Mouse (Mus musculus) thymus, adult 2 months (tissue): ENCODE measurements at regions not wholly inside any gene's neighbourhood (a gene's known extent, or its start where the extent isn't known, plus 50 kb on each side); places are given as distances from the start of the nearest gene placed in this dataset.
A peak's percentile ranks its signal among the peaks of the same experiment; 100 is the strongest.

Experiments used
- DNase-seq: peaks from one replicate; pipeline ENCODE4 v3.0.0; 2021
- H3K27ac ChIP-seq: fragments of 200-500 bp; 2 replicates; pipeline ENCODE4 v1.5.1; 2012; ENCODE audit warnings: low read length, control low read depth; ENCODE audit not compliant: control insufficient read depth, insufficient read depth
- H3K27me3 ChIP-seq: fragments of 200-500 bp; 2 replicates; pipeline ENCODE4 v1.6.1; 2012; ENCODE audit warnings: mild to moderate bottlenecking, low read length, moderate library complexity, mixed read lengths; ENCODE audit not compliant: control insufficient read depth, insufficient read depth
- H3K36me3 ChIP-seq: fragments of 200-500 bp; 2 replicates; pipeline ENCODE4 v1.6.1; 2012; ENCODE audit warnings: mild to moderate bottlenecking, low read length, moderate library complexity; ENCODE audit not compliant: control insufficient read depth, insufficient read depth
- H3K4me1 ChIP-seq: fragments of 200-500 bp; replicated peaks from 2 replicates; pipeline ENCODE4 v1.6.1; 2012; ENCODE audit warnings: low read length; ENCODE audit not compliant: control insufficient read depth, insufficient read depth
- H3K4me3 ChIP-seq: fragments of 200-500 bp; 2 replicates; pipeline ENCODE4 v1.5.1; 2012; ENCODE audit warnings: mild to moderate bottlenecking, low read length, control low read depth, moderate library complexity; ENCODE audit not compliant: control insufficient read depth, insufficient read depth
- CTCF ChIP-seq: fragments of 200-500 bp; IDR thresholded peaks from 2 replicates; pipeline ENCODE4 v1.5.1; 2012; ENCODE audit warnings: mild to moderate bottlenecking, control low read depth, low read length, moderate library complexity, borderline replicate concordance; ENCODE audit not compliant: control insufficient read depth, poor library complexity, insufficient read depth; ENCODE audit errors: extremely low read depth
- POLR2A ChIP-seq: fragments of 200-500 bp; IDR thresholded peaks from 2 replicates; pipeline ENCODE4 v1.6.1; 2012; ENCODE audit warnings: mild to moderate bottlenecking, low read length, control low read depth, moderate library complexity; ENCODE audit not compliant: control insufficient read depth, poor library complexity, insufficient read depth; ENCODE audit errors: extremely low read depth
- WGBS: fragments of 180-500 bp; shearing (Covaris S2); methylation state at CpG from one replicate; pipeline ENCODE4 v1.1.7; 2018; 5-methylcytosine and 5-hydroxymethylcytosine counted together

DNA sequence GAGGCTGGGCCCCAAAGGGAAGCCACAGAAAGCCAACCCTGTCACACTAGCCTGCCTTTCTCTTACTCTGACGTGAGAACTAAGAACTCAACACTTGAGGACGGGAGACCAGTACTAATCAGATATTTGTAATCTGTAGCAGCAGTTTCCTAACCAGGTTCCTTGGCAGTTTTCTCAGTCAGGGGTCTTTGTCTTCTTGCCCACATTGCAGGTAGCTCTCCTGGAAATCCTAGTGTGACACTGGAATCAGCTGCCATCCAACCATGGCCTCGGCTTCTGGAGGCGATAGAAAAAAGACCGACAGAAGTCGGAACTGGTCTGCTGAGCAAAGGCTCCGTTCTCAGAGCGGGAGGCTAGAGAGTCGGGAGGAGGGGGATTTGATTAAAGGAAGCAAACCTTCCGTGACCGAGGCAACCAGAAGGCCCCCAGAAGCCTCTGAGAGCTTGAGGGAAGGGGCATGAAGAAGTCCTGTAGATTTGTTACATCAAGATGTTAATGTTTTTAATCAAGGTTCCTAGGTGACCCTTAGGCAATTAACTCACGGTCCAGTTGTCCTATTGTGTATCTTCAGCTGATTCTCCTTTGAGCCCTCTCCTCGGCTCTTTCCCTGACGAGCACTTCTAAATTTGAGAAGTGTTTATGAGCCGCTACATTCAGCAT, 284.2 kb downstream of the Ndfip2 start:
- H3K4me3 ChIP-seq = no peak overlapping the region
- H3K27me3 ChIP-seq = no peaks in the 10 kb centered on the region
- TF ChIP-seq POLR2A = no peak
- no peaks in the 10 kb centered on the region for H3K36me3 ChIP-seq
- H3K27ac ChIP-seq = no peak overlapping the region
- H3K4me1 ChIP-seq = no peaks in the 10 kb centered on the region
- DNase-seq = no peak
- whole genome bisulfite sequencing = 59% methylated on average over 15 of the region's 15 CpGs

DNA sequence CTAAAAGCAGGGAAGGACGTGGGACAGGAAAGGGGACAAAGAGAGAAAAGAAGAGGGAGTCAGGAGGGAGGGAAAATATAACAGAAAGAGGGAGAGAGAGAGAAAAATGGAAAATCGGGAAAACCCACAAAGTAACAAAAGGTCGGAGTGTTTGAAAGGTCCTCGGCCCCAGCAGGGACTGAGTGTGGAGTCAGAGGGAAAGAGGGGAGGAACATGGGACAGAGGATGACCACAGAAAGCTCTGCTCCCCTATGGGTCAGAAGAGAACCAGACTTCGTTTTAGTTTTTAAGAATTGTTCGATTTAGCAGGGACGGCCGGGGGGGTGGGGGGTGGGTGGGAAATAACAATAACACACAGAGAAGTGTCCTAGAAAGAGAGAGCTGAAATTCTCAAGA, 283.7 kb downstream of the Ndfip2 start:
- 90% methylated on average over 8 of the region's 8 CpGs for WGBS
- Histone ChIP-seq H3K4me1 (no peaks in the 10 kb centered on the region), H3K27ac (no peak overlapping the region), H3K36me3 (no peaks in the 10 kb centered on the region), H3K27me3 (no peaks in the 10 kb centered on the region), H3K4me3 (no peak overlapping the region)
- TF ChIP-seq POLR2A = no peak
- no peak for TF ChIP-seq CTCF
- no peak for DNase-seq

DNA sequence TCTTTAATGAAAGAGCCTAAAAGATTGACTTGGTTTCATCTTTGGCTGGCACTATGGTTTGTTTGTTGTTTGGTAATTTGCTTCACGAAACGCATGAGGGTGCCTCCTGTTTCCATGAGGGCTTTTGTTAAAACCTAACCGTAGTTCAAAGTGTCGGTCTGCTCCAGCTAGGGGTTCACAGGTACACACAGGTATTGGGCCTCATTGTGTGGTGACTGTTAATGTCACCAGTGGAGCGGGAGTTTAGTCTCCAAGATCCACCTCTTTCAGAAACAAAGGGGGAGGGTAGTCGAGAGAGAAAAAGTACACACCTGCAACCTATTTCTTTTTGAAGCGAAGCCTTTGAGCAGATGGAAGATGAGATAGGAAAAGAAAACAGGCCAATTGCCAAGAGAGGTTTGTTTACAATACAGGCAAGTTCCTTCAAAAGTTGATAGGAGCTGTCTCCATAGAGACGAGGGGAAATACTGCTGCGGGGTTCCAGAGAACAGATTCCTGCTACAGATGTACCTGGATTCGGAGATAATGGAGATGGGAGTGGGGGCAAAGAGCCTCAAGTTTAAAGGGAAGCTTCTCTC, 273.9 kb downstream of the Ndfip2 start:
- H3K4me3 ChIP-seq = no peak overlapping the region
- H3K27ac ChIP-seq = peak overlapping the region; percentile 98
- 53% methylated on average over 10 of the region's 10 CpGs for WGBS
- no peaks in the 10 kb centered on the region for H3K27me3 ChIP-seq
- peak; percentile 33 for DNase-seq
- peaks cover 21% of the 10 kb centered on the region for H3K4me1 ChIP-seq
- no peaks in the 10 kb centered on the region for H3K36me3 ChIP-seq
- TF ChIP-seq CTCF (no peak), POLR2A (no peak)

DNA sequence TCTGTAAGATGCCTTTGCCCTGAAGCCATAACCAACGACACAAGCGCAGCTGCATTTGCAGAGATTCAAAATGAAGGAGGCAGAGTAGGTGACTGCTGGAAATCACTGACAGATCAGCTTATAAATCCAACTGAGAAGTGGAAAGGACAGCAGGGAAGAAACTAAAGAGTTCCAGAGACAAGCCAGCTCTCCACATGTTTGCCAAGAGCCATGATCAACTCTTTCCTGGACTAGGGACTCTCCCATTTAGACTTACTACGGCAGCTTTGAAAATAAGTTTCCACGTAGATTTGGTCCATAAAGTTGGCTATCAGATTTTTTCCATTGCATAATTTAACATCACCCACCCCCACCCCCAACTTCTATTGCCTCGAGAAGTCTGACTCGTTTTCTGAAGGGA, 269.7 kb downstream of the Ndfip2 start:
- Histone ChIP-seq H3K36me3 (no peaks in the 10 kb centered on the region), H3K4me3 (no peak overlapping the region), H3K27ac (no peak overlapping the region), H3K27me3 (no peaks in the 10 kb centered on the region), H3K4me1 (peaks cover 14% of the 10 kb centered on the region)
- TF ChIP-seq POLR2A (no peak), CTCF (no peak)
- no peak for DNase-seq
- 88% methylated on average over 6 of the region's 6 CpGs for WGBS

DNA sequence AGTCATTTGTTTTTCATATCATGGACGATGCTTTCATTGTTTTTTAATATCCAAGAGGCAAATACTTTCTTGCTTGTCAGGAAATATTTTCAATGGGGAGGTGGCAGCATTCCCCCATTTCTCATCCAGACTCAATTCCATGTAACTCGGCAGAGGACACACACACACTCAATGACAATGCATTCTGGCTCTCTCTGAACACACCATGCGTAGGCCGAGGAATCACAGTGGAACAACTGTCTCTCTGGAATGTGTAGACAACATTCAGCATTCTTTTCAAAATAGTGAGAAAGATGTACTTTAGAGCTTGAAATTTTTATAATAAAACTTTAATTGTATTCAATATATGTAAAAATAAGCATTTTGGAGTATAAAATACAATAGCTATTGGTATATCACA, 265.5 kb downstream of the Ndfip2 start:
- no peaks in the 10 kb centered on the region for H3K36me3 ChIP-seq
- no peaks in the 10 kb centered on the region for H3K27me3 ChIP-seq
- H3K4me1 ChIP-seq = no peaks in the 10 kb centered on the region
- no peak overlapping the region for H3K27ac ChIP-seq
- no peak for DNase-seq
- 98% methylated on average over 4 of the region's 4 CpGs for WGBS
- TF ChIP-seq POLR2A (no peak), CTCF (no peak)
- no peak overlapping the region for H3K4me3 ChIP-seq

DNA sequence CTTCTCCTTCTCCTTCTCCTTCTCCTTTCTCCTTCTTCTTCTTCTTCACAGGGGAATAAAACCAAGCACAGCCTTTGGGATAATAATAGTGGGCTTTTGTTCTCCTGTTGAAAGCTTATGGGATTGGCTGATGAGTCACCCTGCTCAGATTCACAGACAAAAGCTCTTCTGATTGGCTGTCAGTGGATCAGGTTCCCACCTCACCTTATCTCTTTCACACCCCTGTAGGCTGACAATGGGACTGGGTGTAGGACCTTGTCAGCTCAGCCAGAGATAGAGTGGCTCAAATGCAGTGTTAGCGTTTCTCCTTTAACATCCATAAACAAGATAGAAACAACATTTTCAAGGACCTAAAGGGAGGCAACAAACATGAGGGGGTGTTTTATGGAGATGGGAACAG, 263.9 kb downstream of the Ndfip2 start:
- H3K27ac ChIP-seq = no peak overlapping the region
- H3K27me3 ChIP-seq = no peaks in the 10 kb centered on the region
- H3K4me1 ChIP-seq = no peaks in the 10 kb centered on the region
- no peaks in the 10 kb centered on the region for H3K36me3 ChIP-seq
- no peak for DNase-seq
- no peak overlapping the region for H3K4me3 ChIP-seq
- TF ChIP-seq CTCF (no peak), POLR2A (no peak)
- 94% methylated on average over 1 of the region's 1 CpGs for WGBS

DNA sequence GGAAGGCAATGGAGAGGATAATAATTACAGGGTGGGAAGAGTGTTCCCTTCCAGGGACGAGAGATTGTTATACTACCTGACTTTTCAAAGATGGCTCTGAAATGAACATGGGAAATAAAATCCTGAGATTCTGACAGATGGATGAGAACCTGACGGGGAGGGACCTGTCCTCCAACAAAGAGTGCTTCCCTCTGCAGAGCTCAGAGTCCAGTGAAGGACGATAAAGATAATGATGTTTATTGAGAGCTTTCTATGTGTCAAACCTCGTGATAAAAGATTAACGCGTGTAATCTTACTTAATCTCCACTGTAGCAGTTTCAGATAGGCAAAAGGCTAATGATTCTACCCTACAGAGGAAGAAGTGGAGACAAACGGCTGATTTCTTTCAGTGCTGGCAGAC, 260.3 kb downstream of the Ndfip2 start:
- Histone ChIP-seq H3K27me3 (no peaks in the 10 kb centered on the region), H3K27ac (no peak overlapping the region), H3K4me1 (no peaks in the 10 kb centered on the region), H3K4me3 (no peak overlapping the region), H3K36me3 (no peaks in the 10 kb centered on the region)
- DNase-seq = no peak
- 91% methylated on average over 7 of the region's 7 CpGs for WGBS
- no peak for TF ChIP-seq CTCF
- TF ChIP-seq POLR2A = no peak
